Mouse (Mus musculus): Measurements from ENCODE around the gene Gpn2.

Gpn2 gene

GRCm38 (mm10) chr4:133595538-133595937 is 11.4 kb downstream of the Gpn2 start:
- DNase-seq, result no peak

DNA sequence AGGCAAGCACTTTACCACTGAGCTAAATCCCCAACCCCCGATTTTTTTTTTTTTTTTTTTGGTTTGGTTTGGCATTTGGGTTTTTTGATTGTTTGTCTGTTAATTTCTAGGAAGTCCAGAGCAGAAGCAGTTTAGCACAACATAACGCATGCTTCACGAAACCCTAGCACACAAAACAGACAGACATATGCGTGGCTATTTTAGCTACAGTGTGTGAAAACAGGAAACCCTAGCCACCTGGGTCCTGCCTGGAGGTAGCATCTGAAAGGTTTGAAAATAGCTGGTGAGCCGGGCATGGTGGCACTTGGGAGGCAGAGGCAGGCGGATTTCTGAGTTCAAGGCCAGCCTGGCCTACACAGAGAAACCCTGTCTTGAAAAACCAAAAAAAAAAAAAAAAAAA is 11.9 kb downstream of the Gpn2 start:
- DNase-seq, result no peak

- DNase-seq, result no peak
These were observed 14.5 kb downstream of the Gpn2 start for GRCm38 (mm10) chr4:133598616-133599015.

- DNase-seq, result no peak
These were observed 15.0 kb downstream of the Gpn2 start for GRCm38 (mm10) chr4:133599116-133599515.

DNA sequence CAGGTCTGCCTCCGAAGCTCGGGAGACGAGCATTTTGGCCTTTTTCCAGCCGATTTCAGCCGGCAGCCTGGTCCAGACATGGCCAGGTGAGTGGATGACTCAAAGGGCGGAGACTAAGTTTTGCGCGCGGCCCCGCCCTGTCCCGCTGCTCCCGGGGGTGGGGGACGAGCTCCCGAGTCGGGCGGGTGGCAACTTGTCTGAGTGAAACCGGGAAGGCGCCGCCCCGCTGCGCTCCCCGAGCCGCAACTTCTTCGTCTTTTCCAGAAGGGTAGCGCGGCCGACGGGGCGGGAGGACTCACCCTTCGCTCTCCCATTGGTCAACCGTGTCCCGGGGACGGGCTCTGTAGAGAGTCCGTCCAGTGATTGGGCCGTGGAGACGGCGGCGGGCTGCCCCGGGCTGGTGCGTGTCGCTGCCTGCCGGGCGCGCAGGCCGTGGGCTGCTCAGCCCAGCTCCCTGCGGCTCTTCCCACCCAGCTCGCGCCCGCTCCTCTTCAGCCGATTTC is 15.5 kb downstream of the Gpn2 start:
- peak; percentile 75 to 81 for DNase-seq

DNA sequence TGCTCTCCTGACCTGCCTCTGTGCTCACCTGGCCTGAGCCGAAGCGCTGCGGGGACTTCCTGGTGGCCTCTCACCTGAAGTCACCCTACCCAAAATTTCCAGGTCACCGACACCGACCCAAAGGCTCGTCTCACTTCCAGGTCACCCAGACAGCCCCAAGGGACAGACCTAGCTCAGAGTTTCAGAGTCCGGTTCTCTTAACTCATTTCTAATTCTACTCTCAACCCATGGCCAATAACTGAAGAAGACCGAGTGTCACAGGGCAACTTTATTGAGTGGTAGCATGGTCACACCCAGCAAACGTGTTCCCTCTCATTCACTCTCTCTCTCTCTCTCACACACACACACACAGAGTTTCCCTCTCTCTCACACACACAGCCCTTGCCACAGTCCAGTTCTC is 16.1 kb downstream of the Gpn2 start:
- no peak for DNase-seq

GRCm38 (mm10) chr4:133601721-133602218 is 17.6 kb downstream of the Gpn2 start, which contains the start of gene Sfn:
TSS of gene Sfn (minus strand) at chr4:133602168.
- peak; percentile 51 to 71 for DNase-seq

DNA sequence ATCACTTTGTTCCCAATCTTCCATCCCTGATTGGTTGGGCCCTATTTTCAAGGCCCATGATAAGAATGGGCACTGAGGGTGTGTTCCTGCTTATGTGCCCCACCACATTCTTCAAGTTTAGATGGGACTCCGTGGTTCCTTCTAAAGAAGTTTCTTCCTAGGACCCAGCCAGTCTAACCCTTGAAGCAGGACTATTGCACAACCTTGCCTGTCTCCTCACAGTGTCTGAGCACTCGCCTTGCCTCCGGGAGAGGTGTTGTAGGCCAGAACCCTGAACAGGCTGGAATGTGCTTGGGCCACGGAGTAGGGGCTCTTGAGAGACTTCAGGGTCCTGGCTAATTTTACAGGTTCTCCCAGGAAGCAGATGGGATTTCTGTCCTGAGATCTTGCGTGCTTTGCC is 18.9 kb downstream of the Gpn2 start:
- no peak for DNase-seq

DNA sequence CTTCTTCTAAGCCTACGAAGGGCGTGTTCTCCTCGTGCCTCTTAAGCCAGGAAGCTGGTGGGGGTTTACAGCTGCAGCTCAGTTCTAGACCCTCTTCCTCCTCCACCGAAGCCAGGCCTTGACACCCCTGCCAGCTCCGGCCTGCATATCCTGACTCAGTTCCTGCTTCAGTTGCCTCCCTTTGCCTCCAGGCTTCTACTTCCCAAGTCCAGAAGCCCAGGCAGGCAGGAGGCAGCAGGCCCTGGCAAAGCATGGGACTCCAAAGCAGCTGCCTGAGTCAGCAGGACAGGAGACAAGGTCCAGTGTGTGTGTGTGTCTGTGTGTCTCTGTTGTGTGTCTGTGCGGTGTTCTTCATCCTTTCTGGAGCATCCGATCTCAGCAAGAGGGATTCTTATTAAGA is 20.0 kb downstream of the Gpn2 start:
- DNase-seq, result no peak

DNA sequence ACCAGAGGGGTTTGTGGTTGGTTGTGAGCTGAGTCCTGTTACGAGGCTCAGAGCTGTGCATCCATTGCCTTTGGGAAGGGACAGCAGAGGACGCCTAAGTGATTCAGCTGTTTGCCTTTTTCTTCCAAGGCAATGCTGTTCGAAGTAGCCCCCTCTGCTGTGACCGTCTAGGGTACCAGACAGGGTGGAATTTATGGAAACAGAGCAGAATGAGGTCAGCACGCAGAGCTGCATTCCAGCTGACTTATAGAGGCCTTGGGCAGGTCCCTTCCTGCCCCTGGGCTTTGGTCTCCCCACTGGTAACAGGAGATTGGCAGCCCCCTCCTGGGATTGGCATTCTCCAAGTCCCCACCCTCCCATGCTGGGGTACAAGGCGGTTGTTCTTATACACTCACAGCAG is 20.7 kb downstream of the Gpn2 start:
- DNase-seq, result no peak

DNA sequence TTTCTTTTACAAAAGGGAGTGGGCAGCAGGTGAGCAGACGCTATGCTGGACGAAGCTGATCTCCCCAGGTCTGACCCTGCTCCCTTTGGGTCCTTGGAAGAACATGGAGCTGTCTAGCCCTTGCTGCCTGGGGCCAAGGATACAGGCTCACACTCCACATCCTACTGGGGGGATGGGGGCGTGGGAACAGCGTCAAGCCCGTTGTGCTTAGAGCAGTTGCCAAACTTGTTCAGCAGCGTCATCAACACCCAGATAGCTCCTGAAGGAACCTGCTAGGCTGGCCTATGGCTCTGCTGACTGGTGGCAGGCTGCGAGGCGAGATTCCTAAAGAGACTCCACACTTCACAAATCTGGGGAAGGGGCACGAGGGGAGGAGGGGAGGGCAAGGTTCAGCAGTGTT is 21.2 kb downstream of the Gpn2 start:
- DNase-seq, result no peak

GRCm38 (mm10) chr4:133607284-133607683 is 23.1 kb downstream of the Gpn2 start:
- DNase-seq, result no peak

DNA sequence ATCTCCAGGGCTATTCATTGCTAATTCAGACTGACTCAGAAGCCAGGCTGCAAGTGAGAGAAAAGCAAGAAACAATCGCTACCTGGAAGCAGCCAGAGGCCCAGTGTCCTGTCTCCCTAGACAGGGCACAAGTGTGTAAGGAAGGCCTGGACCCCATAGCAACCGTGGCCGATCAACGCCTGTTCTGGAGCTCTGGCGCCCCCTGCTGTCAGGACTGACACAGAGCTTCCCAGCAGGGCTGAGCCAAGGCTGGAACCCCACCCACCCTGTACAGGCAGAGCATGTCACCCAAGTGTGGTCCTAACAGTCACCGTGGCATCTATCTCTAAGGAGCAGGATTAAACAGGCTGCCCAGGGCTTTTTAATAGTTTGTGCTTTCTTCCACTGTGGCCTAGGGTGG is 25.6 kb downstream of the Gpn2 start:
- peak; percentile 80 to 87 for DNase-seq

- DNase-seq, result no peak
These were observed 27.7 kb downstream of the Gpn2 start for GRCm38 (mm10) chr4:133611815-133612214.

DNA sequence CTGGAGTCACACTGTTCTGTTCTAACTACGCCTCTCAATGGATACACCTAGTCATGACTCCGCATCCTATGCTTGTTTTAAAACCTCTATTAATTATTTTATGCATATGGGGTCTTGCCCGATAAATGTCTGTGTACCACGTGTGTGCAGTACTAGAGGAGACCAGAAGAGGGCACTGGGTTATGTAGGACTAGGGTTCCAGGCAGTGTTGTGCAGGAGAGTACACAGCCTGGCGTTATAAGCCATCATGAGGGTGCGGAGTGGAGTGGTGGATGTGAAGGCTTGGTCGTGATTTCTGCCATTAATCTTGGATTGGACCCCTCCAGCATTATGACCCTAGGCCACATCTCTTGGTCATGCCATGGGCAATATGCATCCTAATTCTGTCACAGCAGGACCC is 28.3 kb downstream of the Gpn2 start:
- no peak for DNase-seq

DNA sequence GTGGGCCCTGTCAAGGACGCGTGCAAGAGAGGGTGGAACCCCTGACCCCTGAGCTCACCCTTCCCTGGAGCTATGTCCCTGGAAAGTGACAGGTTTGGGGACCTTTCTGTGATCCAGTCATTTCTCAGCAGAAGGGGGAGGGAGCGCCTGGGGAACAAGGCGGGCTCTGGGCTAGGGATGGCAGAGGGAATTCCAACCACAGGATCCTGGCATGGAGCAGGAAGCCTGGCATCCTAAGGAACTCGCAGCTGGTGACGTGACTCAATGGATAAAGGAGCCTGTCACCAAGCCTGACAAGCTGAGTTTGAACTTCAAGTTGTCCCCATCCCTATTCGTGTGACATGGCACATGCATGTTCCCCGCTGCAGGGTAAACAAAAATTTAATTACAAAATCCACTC is 28.9 kb downstream of the Gpn2 start:
- no peak for DNase-seq

GRCm38 (mm10) chr4:133613867-133614266 is 29.7 kb downstream of the Gpn2 start:
- DNase-seq, result no peak

DNA sequence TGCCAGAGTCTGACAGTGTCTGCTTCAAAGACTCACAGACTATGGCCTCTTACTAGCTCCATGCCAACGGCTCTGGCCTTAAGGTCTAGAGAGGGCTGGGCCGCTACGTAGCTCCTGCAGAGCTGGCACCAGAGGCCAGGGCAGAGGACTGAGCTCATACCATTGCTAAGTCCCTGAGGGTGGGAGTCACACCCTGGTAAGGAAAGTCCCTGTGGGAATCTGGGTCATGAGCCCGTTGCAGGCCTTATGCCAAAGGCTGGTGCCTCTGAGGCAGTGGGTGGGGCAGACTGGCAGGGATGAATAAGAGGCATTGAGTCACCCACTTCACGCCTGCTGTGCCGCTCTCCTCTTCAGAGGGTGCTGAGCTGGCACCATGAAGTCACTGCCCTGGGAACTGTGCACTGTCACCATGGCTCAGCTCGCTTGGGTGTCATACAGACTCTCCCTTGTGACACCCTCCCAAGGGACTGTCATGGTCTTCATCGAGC is 30.2 kb downstream of the Gpn2 start:
- DNase-seq, result no peak

DNA sequence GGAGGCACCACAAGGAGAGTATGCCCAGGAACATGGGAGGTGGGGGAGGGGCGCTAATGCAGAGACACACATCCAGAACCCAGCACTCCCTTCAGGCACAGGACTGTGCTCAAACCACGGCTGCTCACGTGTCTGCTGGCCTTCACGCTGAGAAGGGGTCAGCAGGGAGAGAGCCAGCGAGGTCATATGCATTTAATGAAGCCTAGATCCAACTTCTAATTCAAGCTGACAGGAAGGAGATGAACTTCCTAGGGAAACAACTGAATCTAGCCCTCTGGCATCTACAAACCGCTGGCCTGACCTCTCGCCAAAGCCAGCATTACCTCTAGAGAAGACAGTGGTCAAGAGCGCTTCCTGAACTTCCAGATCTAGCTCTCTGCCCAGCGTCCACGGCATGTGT is 31.3 kb downstream of the Gpn2 start:
- no peak for DNase-seq

DNA sequence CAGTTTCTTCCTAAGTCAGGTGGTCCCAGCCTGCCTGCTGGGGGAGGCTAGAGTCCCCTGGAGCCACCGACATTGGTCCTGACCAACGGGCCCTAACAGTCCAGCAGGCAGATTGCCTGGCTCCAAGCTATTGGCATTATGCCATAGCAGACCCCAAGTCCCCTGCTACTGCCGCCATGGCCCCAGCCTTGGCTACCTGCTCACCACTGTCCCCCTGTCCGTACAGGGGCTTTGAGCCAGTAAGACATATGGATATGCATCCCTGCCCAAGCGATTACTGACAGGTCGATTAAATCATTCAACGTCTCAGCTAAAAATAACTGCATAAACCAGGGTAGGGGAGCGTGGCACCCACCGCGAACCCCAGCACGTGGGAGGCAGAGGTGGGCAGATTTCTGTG is 33.8 kb downstream of the Gpn2 start:
- peak in 1 of 2 experiments; percentile 47 for DNase-seq

- DNase-seq, result no peak
These were observed 35.4 kb downstream of the Gpn2 start for GRCm38 (mm10) chr4:133619473-133620136.

GRCm38 (mm10) chr4:133620668-133621067 is 36.5 kb downstream of the Gpn2 start:
- DNase-seq, result no peak

DNA sequence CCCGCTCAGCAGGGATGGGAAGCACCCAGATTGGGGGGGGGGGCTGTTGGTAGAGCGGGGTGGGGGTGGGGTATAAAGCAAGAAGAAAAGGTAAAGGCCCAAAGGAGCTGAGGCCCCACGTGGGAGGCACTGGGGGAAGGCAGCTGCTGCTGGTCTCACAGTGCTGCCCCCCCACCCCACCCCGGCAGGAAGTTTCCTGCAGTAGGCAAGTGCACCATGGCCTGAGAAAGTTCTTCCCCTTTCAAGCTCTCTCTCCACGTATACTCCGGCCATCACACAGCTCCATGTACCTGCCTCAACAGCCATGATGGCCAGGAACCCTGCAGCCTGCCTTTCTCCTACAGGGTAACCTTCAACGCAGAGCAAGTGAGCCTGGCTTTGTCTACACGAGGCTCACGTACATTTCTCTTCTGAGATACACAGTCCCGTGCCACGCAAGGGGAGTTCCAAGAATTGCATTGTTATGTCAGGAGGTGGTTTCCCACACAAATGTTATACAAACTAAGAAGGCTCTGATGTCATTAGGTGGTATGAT is 38.1 kb downstream of the Gpn2 start:
- DNase-seq, result no peak

GRCm38 (mm10) chr4:133624830-133625229 is 40.7 kb downstream of the Gpn2 start:
- no peak for DNase-seq
